Mouse (Mus musculus): Measurements from ENCODE around the gene Cnnm3. TPM values are rescaled to one million over a fixed set of nuclear protein-coding genes. Genes with fewer than 3 reads are reported as not detected.

Gene Cnnm3
- polyA plus RNA-seq, 1 experiment from 2014 or later: 3.0 TPM

Small RNA genes within 50 kb of the gene (microRNA-seq; reads per million reads assigned to microRNA genes)
- gene Gm47280: not detected

Other genes starting within 250 kb of the Cnnm3 start
- 0.32 and 0.37 TPM in 2 replicates for gene Neurl3, start 237.2 kb upstream of the Cnnm3 start, polyA plus RNA-seq (2016; fragmentation: Nextera tagmentation; extraction: Ambion mirVana)
- gene Arid5a, start 204.1 kb upstream of the Cnnm3 start, polyA plus RNA-seq (2016; fragmentation: Nextera tagmentation; extraction: Ambion mirVana): 2.9 TPM in 2 replicates
- gene Kansl3, start 142.7 kb upstream of the Cnnm3 start, polyA plus RNA-seq (2016; fragmentation: Nextera tagmentation; extraction: Ambion mirVana): 50.6 TPM in 2 replicates
- gene Fer1l5, start 139.6 kb upstream of the Cnnm3 start, polyA plus RNA-seq (2016; fragmentation: Nextera tagmentation; extraction: Ambion mirVana): 1.4 and 1.8 TPM in 2 replicates
- gene Lman2l, start 66.6 kb upstream of the Cnnm3 start, polyA plus RNA-seq (2016; fragmentation: Nextera tagmentation; extraction: Ambion mirVana): 59.6 and 60.5 TPM in 2 replicates
- gene Cnnm4, start 40.2 kb upstream of the Cnnm3 start, polyA plus RNA-seq (2016; fragmentation: Nextera tagmentation; extraction: Ambion mirVana): 14.5 and 15.5 TPM in 2 replicates
- 15.3 and 16.5 TPM in 2 replicates for gene Ankrd23, start 25.0 kb downstream of the Cnnm3 start, polyA plus RNA-seq (2016; fragmentation: Nextera tagmentation; extraction: Ambion mirVana)
- gene Gm42417, start 27.6 kb downstream of the Cnnm3 start, polyA plus RNA-seq (2016; fragmentation: Nextera tagmentation; extraction: Ambion mirVana): not detected in 2 replicates
- gene Ankrd39, start 35.6 kb downstream of the Cnnm3 start, polyA plus RNA-seq (2016; fragmentation: Nextera tagmentation; extraction: Ambion mirVana): 17.9 and 22.2 TPM in 2 replicates
- gene Sema4c, start 46.5 kb downstream of the Cnnm3 start, polyA plus RNA-seq (2016; fragmentation: Nextera tagmentation; extraction: Ambion mirVana): 20.1 and 21.7 TPM in 2 replicates
- 0.42 and 0.79 TPM in 2 replicates for gene Fam178b, start 171.3 kb downstream of the Cnnm3 start, polyA plus RNA-seq (2016; fragmentation: Nextera tagmentation; extraction: Ambion mirVana)
- gene Cox5b, start 179.6 kb downstream of the Cnnm3 start, polyA plus RNA-seq (2016; fragmentation: Nextera tagmentation; extraction: Ambion mirVana): 496 and 519 TPM in 2 replicates
- gene 4933424G06Rik, start 198.3 kb downstream of the Cnnm3 start, polyA plus RNA-seq (2016; fragmentation: Nextera tagmentation; extraction: Ambion mirVana): not detected in 2 replicates
- 136 and 141 TPM in 2 replicates for gene Actr1b, start 202.6 kb downstream of the Cnnm3 start, polyA plus RNA-seq (2016; fragmentation: Nextera tagmentation; extraction: Ambion mirVana)
- 0.33 and 0.43 TPM in 2 replicates for gene Zap70, start 249.9 kb downstream of the Cnnm3 start, polyA plus RNA-seq (2016; fragmentation: Nextera tagmentation; extraction: Ambion mirVana)